Mouse (Mus musculus) neural tube, embryonic 10.5 days (tissue): ENCODE data around the gene Cep41.

Experiments used
- DNase-seq: peaks from one replicate; pipeline ENCODE4 v3.0.0-alpha.2; 2017; ENCODE audit warnings: low spot score; ENCODE audit errors: extremely low spot score

Cep41 gene

GRCm38 (mm10) chr6:30693350-30693991 lies at the start of gene Cep41:
Gene Cep41 (minus strand): TSS chr6:30693749.
- peak; percentile 100 for DNase-seq

- DNase-seq = no peak
Measured at GRCm38 (mm10) chr6:30739177-30739747, 45.7 kb upstream of the Cep41 start.

- DNase-seq = no peak
Measured at GRCm38 (mm10) chr6:30738464-30739006, 45.0 kb upstream of the Cep41 start.

- peak; percentile 81 for DNase-seq
Measured at GRCm38 (mm10) chr6:30737548-30738463, 44.3 kb upstream of the Cep41 start.

- DNase-seq = peak; percentile 77
Measured at GRCm38 (mm10) chr6:30736864-30737547, 43.5 kb upstream of the Cep41 start.

GRCm38 (mm10) chr6:30736372-30736762 lies 42.8 kb upstream of the Cep41 start:
- no peak for DNase-seq

GRCm38 (mm10) chr6:30735728-30736371 lies 42.3 kb upstream of the Cep41 start:
- DNase-seq = peak; percentile 52

- no peak for DNase-seq
Measured at GRCm38 (mm10) chr6:30734988-30735727, 41.6 kb upstream of the Cep41 start.

- DNase-seq = no peak
Measured at GRCm38 (mm10) chr6:30734465-30734864, 40.9 kb upstream of the Cep41 start.

GRCm38 (mm10) chr6:30732571-30733130 lies 39.1 kb upstream of the Cep41 start:
- no peak for DNase-seq

- no peak for DNase-seq
Measured at GRCm38 (mm10) chr6:30730301-30730971, 36.9 kb upstream of the Cep41 start.

GRCm38 (mm10) chr6:30723331-30723730 lies 29.8 kb upstream of the Cep41 start, which contains the start of gene Mest:
Gene Mest (plus strand): TSS chr6:30723547.
- DNase-seq = no peak

GRCm38 (mm10) chr6:30722385-30723164 lies 29.0 kb upstream of the Cep41 start:
- DNase-seq = no peak

GRCm38 (mm10) chr6:30716796-30717195 lies 23.2 kb upstream of the Cep41 start:
- DNase-seq = no peak

- DNase-seq = no peak
Measured at GRCm38 (mm10) chr6:30714891-30715471, 21.4 kb upstream of the Cep41 start.

- no peak for DNase-seq
Measured at GRCm38 (mm10) chr6:30713896-30714295, 20.3 kb upstream of the Cep41 start.

- DNase-seq = no peak
Measured at GRCm38 (mm10) chr6:30713455-30713854, 19.9 kb upstream of the Cep41 start.

GRCm38 (mm10) chr6:30712484-30712883 lies 18.9 kb upstream of the Cep41 start:
- no peak for DNase-seq
